Mouse (Mus musculus): ENCODE measurements around the gene Gm20388. TPM values are rescaled to one million over a fixed set of nuclear protein-coding genes. Genes with fewer than 3 reads are reported as not detected.

Gm20388 gene
- polyA plus RNA-seq, 1 experiment from 2014 or later, result not detected

DNA sequence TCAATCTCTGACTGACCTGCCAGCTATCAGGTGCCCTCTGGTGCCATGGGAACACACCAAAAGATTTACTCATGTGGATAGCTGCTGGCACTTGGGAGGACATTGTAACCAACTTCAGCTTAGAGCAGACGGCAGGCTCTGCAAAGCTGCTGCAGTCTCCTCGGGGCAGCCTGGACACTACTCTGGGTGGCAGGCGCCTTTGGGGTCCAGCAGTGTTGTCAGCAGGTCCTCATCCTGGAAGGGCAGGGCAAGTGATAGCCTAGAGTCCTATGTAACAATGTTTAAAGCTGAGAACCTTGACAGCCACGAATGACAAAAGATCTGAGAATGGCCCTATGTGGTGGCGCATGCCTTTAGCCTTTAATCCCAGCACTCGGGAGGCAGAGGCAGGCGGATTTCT is 1687.5 kb downstream of the Gm20388 start:
- no peak overlapping the region for H3K9ac ChIP-seq (ENCODE audit: low read length)
- H3K36me3 ChIP-seq (ENCODE audit: control insufficient read depth, insufficient read depth, low read length), result peaks cover 27% of the 10 kb centered on the region
- no peaks in the 10 kb centered on the region for H3K27me3 ChIP-seq (ENCODE audit: control insufficient read depth, insufficient read depth, low read length)
- 91% methylated on average over 7 of the region's 7 CpGs for WGBS
- H3K9me3 ChIP-seq (ENCODE audit: control insufficient read depth, low read length), result no peaks in the 10 kb centered on the region
- ATAC-seq (ENCODE audit: low FRiP score) (no peak), DNase-seq (ENCODE audit: low spot score, missing footprints) (no peak)
- H3K4me1 ChIP-seq (ENCODE audit: control insufficient read depth, insufficient read depth, low read length), result no peaks in the 10 kb centered on the region
- no peak overlapping the region for H3K27ac ChIP-seq (ENCODE audit: low read depth, low read length)
- H3K4me3 ChIP-seq (ENCODE audit: low read depth, low read length), result no peak overlapping the region
- no peak overlapping the region for H3K4me2 ChIP-seq

DNA sequence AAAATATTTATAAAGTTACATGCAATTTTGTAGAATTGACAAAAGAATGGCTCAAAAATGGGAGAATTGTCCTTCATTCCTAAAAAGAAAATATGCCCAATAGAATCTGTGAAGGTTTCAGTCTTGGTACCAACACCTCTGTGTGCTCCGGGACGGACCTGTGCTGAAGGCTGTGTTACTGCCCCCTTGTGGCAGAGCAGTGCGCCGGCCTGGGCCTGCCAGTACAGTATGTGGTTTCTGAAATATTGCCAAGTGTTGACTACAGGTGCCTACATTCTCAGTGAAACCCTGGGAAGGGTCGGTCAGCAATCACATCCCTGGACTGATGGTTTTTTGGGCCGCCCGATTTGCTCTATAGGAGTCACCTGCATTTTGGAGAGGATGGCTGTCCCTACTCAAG is 1688.3 kb downstream of the Gm20388 start:
- ATAC-seq (ENCODE audit: low FRiP score), result peak; percentile 76
- Histone ChIP-seq H3K4me2 (no peak overlapping the region), H3K9ac (ENCODE audit: low read length) (no peak overlapping the region), H3K27ac (ENCODE audit: low read depth, low read length) (no peak overlapping the region), H3K9me3 (ENCODE audit: control insufficient read depth, low read length) (no peaks in the 10 kb centered on the region), H3K4me3 (ENCODE audit: low read depth, low read length) (no peak overlapping the region), H3K27me3 (ENCODE audit: control insufficient read depth, insufficient read depth, low read length) (no peaks in the 10 kb centered on the region), H3K36me3 (ENCODE audit: control insufficient read depth, insufficient read depth, low read length) (peaks cover 30% of the 10 kb centered on the region), H3K4me1 (ENCODE audit: control insufficient read depth, insufficient read depth, low read length) (no peaks in the 10 kb centered on the region)
- peak; percentile 86 for DNase-seq (ENCODE audit: low spot score, missing footprints)
- 41% methylated on average over 7 of the region's 7 CpGs for WGBS

- Histone ChIP-seq H3K27ac (ENCODE audit: low read depth, low read length) (no peak overlapping the region), H3K4me1 (ENCODE audit: control insufficient read depth, insufficient read depth, low read length) (no peaks in the 10 kb centered on the region), H3K9me3 (ENCODE audit: control insufficient read depth, low read length) (no peaks in the 10 kb centered on the region), H3K4me3 (ENCODE audit: low read depth, low read length) (no peak overlapping the region), H3K4me2 (no peak overlapping the region), H3K27me3 (ENCODE audit: control insufficient read depth, insufficient read depth, low read length) (no peaks in the 10 kb centered on the region), H3K36me3 (ENCODE audit: control insufficient read depth, insufficient read depth, low read length) (peaks cover 35% of the 10 kb centered on the region), H3K9ac (ENCODE audit: low read length) (no peak overlapping the region)
- WGBS, result 92% methylated on average over 14 of the region's 14 CpGs
- ATAC-seq (ENCODE audit: low FRiP score) (no peak), DNase-seq (ENCODE audit: low spot score, missing footprints) (no peak)
Observed at GRCm38 (mm10) chr8:121599842-121600241, 1689.2 kb downstream of the Gm20388 start.

- Histone ChIP-seq H3K27ac (ENCODE audit: low read depth, low read length) (no peak overlapping the region), H3K4me1 (ENCODE audit: control insufficient read depth, insufficient read depth, low read length) (no peaks in the 10 kb centered on the region), H3K9ac (ENCODE audit: low read length) (no peak overlapping the region), H3K27me3 (ENCODE audit: control insufficient read depth, insufficient read depth, low read length) (no peaks in the 10 kb centered on the region), H3K4me2 (no peak overlapping the region), H3K9me3 (ENCODE audit: control insufficient read depth, low read length) (no peaks in the 10 kb centered on the region), H3K4me3 (ENCODE audit: low read depth, low read length) (no peak overlapping the region), H3K36me3 (ENCODE audit: control insufficient read depth, insufficient read depth, low read length) (peaks cover 34% of the 10 kb centered on the region)
- ATAC-seq (ENCODE audit: low FRiP score) (no peak), DNase-seq (ENCODE audit: low spot score, missing footprints) (no peak)
- WGBS, result 94% methylated on average over 12 of the region's 12 CpGs
Observed at GRCm38 (mm10) chr8:121602411-121602810, 1691.8 kb downstream of the Gm20388 start.

- peak; percentile 51; the same call in 1 of the 2 replicates for ATAC-seq (ENCODE audit: low FRiP score)
Observed at GRCm38 (mm10) chr8:121602860-121603259, 1692.2 kb downstream of the Gm20388 start.

DNA sequence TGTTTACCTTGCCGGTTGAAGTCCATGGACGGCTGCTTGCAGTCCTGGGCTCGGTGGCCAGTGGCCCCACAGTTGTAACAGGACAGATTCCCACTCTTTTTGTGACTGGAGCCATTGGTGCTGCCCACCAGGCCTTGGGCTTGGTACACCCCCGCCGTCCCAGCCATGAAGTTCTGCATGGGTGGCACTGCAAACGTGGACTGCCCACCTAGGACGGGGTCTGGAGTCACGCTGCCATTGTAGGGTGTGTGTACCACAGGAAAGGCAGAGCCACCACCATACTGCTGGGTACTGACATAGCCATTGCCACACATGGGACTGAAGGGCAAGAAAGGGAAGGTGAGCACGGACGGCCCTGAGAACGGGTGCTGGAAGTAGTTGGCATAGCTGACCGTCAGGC is 1693.2 kb downstream of the Gm20388 start:
- Histone ChIP-seq H3K27ac (ENCODE audit: low read depth, low read length) (no peak overlapping the region), H3K4me1 (ENCODE audit: control insufficient read depth, insufficient read depth, low read length) (no peaks in the 10 kb centered on the region), H3K9me3 (ENCODE audit: control insufficient read depth, low read length) (no peaks in the 10 kb centered on the region), H3K4me2 (no peak overlapping the region), H3K36me3 (ENCODE audit: control insufficient read depth, insufficient read depth, low read length) (peaks cover 34% of the 10 kb centered on the region), H3K27me3 (ENCODE audit: control insufficient read depth, insufficient read depth, low read length) (no peaks in the 10 kb centered on the region), H3K4me3 (ENCODE audit: low read depth, low read length) (no peak overlapping the region), H3K9ac (ENCODE audit: low read length) (no peak overlapping the region)
- no peak for ATAC-seq (ENCODE audit: low FRiP score)
- WGBS, result 94% methylated on average over 12 of the region's 12 CpGs
- DNase-seq (ENCODE audit: low spot score, missing footprints), result no peak

More at GRCm38 (mm10) chr8:121602860-121603259, 1692.2 kb downstream of the Gm20388 start:
- Histone ChIP-seq H3K27ac (ENCODE audit: low read depth, low read length) (no peak overlapping the region), H3K4me2 (no peak overlapping the region), H3K9ac (ENCODE audit: low read length) (no peak overlapping the region), H3K27me3 (ENCODE audit: control insufficient read depth, insufficient read depth, low read length) (no peaks in the 10 kb centered on the region), H3K36me3 (ENCODE audit: control insufficient read depth, insufficient read depth, low read length) (peaks cover 35% of the 10 kb centered on the region), H3K4me3 (ENCODE audit: low read depth, low read length) (no peak overlapping the region), H3K9me3 (ENCODE audit: control insufficient read depth, low read length) (no peaks in the 10 kb centered on the region), H3K4me1 (ENCODE audit: control insufficient read depth, insufficient read depth, low read length) (no peaks in the 10 kb centered on the region)
- DNase-seq (ENCODE audit: low spot score, missing footprints), result peak; percentile 90
- WGBS, result 30% methylated on average over 3 of the region's 3 CpGs

DNA sequence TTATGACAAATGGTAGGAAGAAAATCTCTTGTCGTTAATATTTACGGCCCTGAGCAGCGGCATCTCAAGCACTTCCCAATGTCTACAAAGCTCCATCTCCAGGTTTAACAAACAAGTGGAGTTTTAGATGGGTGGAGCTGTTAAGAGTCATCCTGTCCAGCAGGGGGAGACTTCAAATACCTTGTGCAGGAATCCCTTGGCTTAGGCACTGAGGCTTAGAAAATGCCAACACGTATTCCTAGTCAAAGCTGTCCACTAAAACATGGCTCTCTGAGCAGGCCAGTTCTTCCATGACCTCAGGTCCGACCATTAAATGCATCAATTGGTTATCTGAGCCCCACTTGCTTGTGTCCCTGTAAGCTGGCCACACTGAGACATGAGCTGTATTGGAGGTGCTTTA is 1697.0 kb downstream of the Gm20388 start:
- H3K27ac ChIP-seq (ENCODE audit: low read depth, low read length), result no peak overlapping the region
- no peaks in the 10 kb centered on the region for H3K9me3 ChIP-seq (ENCODE audit: control insufficient read depth, low read length)
- DNase-seq (ENCODE audit: low spot score, missing footprints) (no peak), ATAC-seq (ENCODE audit: low FRiP score) (no peak)
- WGBS, result 91% methylated on average over 5 of the region's 5 CpGs
- H3K9ac ChIP-seq (ENCODE audit: low read length), result no peak overlapping the region
- H3K4me1 ChIP-seq (ENCODE audit: control insufficient read depth, insufficient read depth, low read length), result no peaks in the 10 kb centered on the region
- H3K4me3 ChIP-seq (ENCODE audit: low read depth, low read length), result no peak overlapping the region
- H3K4me2 ChIP-seq, result no peak overlapping the region
- no peaks in the 10 kb centered on the region for H3K27me3 ChIP-seq (ENCODE audit: control insufficient read depth, insufficient read depth, low read length)
- peaks cover 32% of the 10 kb centered on the region for H3K36me3 ChIP-seq (ENCODE audit: control insufficient read depth, insufficient read depth, low read length)

DNA sequence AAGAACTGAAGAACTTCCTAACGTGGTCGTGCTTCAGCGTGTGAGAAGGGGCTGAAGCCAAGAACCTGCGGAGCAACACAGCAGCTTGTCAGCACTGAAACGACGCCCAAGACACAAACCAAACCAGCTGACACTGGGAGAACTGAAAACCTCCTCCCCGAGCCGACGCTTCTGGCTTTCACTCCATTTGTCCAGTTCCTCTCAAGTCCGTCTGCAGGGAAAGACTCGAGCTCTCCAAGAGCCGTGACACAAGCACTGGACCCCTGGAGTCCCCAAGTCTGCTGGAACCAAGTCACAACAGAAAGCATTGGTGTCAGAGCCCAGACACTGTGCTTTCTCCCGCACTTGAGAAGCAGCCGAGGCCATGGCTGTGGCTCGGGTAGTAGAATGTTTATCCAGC is 1698.6 kb downstream of the Gm20388 start:
- H3K27me3 ChIP-seq (ENCODE audit: control insufficient read depth, insufficient read depth, low read length), result no peaks in the 10 kb centered on the region
- H3K36me3 ChIP-seq (ENCODE audit: control insufficient read depth, insufficient read depth, low read length), result peaks cover 24% of the 10 kb centered on the region
- no peaks in the 10 kb centered on the region for H3K4me1 ChIP-seq (ENCODE audit: control insufficient read depth, insufficient read depth, low read length)
- no peak for ATAC-seq (ENCODE audit: low FRiP score)
- H3K9ac ChIP-seq (ENCODE audit: low read length), result no peak overlapping the region
- 89% methylated on average over 15 of the region's 15 CpGs for WGBS
- H3K4me2 ChIP-seq, result no peak overlapping the region
- DNase-seq (ENCODE audit: low spot score, missing footprints), result no peak
- H3K4me3 ChIP-seq (ENCODE audit: low read depth, low read length), result no peak overlapping the region
- no peaks in the 10 kb centered on the region for H3K9me3 ChIP-seq (ENCODE audit: control insufficient read depth, low read length)
- no peak overlapping the region for H3K27ac ChIP-seq (ENCODE audit: low read depth, low read length)

- no peak overlapping the region for H3K4me3 ChIP-seq (ENCODE audit: low read depth, low read length)
- H3K4me2 ChIP-seq, result no peak overlapping the region
- peaks cover 17% of the 10 kb centered on the region for H3K36me3 ChIP-seq (ENCODE audit: control insufficient read depth, insufficient read depth, low read length)
- no peak for DNase-seq (ENCODE audit: low spot score, missing footprints)
- WGBS, result 96% methylated on average over 11 of the region's 11 CpGs
- no peak overlapping the region for H3K9ac ChIP-seq (ENCODE audit: low read length)
- ATAC-seq (ENCODE audit: low FRiP score), result no peak
- no peaks in the 10 kb centered on the region for H3K9me3 ChIP-seq (ENCODE audit: control insufficient read depth, low read length)
- no peak overlapping the region for H3K27ac ChIP-seq (ENCODE audit: low read depth, low read length)
- no peaks in the 10 kb centered on the region for H3K27me3 ChIP-seq (ENCODE audit: control insufficient read depth, insufficient read depth, low read length)
- no peaks in the 10 kb centered on the region for H3K4me1 ChIP-seq (ENCODE audit: control insufficient read depth, insufficient read depth, low read length)
Observed at GRCm38 (mm10) chr8:121609916-121610315, 1699.3 kb downstream of the Gm20388 start.

- no peaks in the 10 kb centered on the region for H3K9me3 ChIP-seq (ENCODE audit: control insufficient read depth, low read length)
- no peaks in the 10 kb centered on the region for H3K27me3 ChIP-seq (ENCODE audit: control insufficient read depth, insufficient read depth, low read length)
- DNase-seq (ENCODE audit: low spot score, missing footprints) (no peak), ATAC-seq (ENCODE audit: low FRiP score) (no peak)
- H3K9ac ChIP-seq (ENCODE audit: low read length), result no peak overlapping the region
- H3K27ac ChIP-seq (ENCODE audit: low read depth, low read length), result no peak overlapping the region
- H3K36me3 ChIP-seq (ENCODE audit: control insufficient read depth, insufficient read depth, low read length), result peaks cover 6% of the 10 kb centered on the region
- H3K4me2 ChIP-seq, result no peak overlapping the region
- H3K4me1 ChIP-seq (ENCODE audit: control insufficient read depth, insufficient read depth, low read length), result no peaks in the 10 kb centered on the region
- no peak overlapping the region for H3K4me3 ChIP-seq (ENCODE audit: low read depth, low read length)
Observed at GRCm38 (mm10) chr8:121613419-121613818, 1702.8 kb downstream of the Gm20388 start.

All from midbrain, embryonic 11.5 days (tissue).